Mouse (Mus musculus): ENCODE measurements around the gene Rbbp6. TPM values are rescaled to one million over a fixed set of nuclear protein-coding genes. Genes with fewer than 3 reads are reported as not detected.

Rbbp6 gene
- total RNA-seq, 1 experiment from 2014 or later: 75.5 TPM

- ATAC-seq (replicated peaks; ENCODE audit: insufficient number of reproducible peaks, low FRiP score, low TSS enrichment, poor library complexity, severe bottlenecking): no peak
Measured at GRCm38 (mm10) chr7:123030709-123031181, 65.3 kb downstream of the Rbbp6 start.

GRCm38 (mm10) chr7:123031211-123031743 lies 65.8 kb downstream of the Rbbp6 start:
- no peak for ATAC-seq (replicated peaks; ENCODE audit: insufficient number of reproducible peaks, low FRiP score, low TSS enrichment, poor library complexity, severe bottlenecking)

- ATAC-seq (replicated peaks; ENCODE audit: insufficient number of reproducible peaks, low FRiP score, low TSS enrichment, poor library complexity, severe bottlenecking): no peak
Measured at GRCm38 (mm10) chr7:123035314-123035713, 69.8 kb downstream of the Rbbp6 start.

DNA sequence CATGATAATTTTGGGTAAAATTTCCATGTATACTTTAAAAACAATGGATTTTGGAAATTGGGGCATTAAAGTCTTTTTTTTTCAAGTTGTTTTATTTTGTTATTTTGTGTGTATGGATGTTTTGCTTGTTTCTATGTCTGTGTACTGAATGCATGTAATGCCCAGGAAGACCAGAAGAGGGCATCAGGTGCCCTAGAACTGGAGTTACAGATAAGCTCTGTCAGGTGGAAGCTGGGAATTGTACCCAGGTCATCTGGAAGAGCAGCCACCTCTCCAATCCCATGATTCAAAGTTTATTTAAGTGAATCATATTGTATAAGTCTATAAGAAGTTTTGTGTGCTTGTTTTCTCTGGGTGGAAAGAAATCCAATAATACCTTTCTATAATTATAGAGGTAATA lies 73.8 kb downstream of the Rbbp6 start:
- no peak for ATAC-seq (replicated peaks; ENCODE audit: insufficient number of reproducible peaks, low FRiP score, low TSS enrichment, poor library complexity, severe bottlenecking)

- ATAC-seq (replicated peaks; ENCODE audit: insufficient number of reproducible peaks, low FRiP score, low TSS enrichment, poor library complexity, severe bottlenecking): no peak
Measured at GRCm38 (mm10) chr7:123045146-123045545, 79.7 kb downstream of the Rbbp6 start.

DNA sequence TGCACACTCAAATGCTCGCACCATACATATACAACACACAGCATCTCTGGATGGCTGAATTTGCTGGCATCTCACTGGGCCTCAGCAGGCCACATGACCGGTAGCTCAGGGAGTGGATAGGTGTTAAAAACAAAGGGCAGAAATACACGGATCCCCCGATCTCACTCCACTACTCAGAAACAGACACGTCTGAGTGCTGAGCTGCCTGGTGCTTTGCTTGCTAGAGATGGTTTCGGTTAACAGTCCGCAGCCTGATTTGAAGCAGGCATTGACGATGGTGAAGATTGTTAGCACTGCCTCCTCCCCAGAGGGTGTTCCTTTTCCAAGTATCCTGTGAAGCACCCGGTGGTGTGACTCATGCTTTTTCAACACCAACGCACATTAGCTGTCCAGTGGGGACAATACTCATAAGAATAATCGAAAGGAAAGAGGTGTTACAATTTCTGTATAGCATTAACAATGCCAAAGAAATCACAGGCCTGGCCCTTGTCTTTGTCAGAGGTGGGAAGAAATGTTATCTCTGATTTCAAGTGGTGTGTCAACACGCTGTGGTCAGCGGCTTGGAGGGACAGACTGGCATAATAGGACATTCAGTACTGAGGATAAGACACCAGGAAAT lies 81.1 kb downstream of the Rbbp6 start:
- ATAC-seq (replicated peaks; ENCODE audit: insufficient number of reproducible peaks, low FRiP score, low TSS enrichment, poor library complexity, severe bottlenecking): no peak

Other genes starting within 250 kb of the Rbbp6 start
- 66.6 to 90.5 TPM (median 70.1 TPM) in 3 replicates for gene Tnrc6a, start 158.2 kb downstream of the Rbbp6 start, total RNA-seq (2017)
- 5.2 to 40.6 TPM (median 6.9 TPM) in 3 replicates for gene Slc5a11, start 249.1 kb downstream of the Rbbp6 start, total RNA-seq (2017)

All from monocyte, adult 5-6 weeks (primary cell).